Mouse (Mus musculus) forebrain, embryonic 16.5 days (tissue): ENCODE results near the gene Ahdc1. TPM values are rescaled to one million over a fixed set of nuclear protein-coding genes. Genes with fewer than 3 reads are reported as not detected.

Source experiments
- ATAC-seq: fragments of 200-750 bp; cut with Nextera tagmentation; 2 replicates; pipeline ENCODE4 v1.8.0; 2017; ENCODE audit warnings: mild to moderate bottlenecking, moderate library complexity
- H3K27ac ChIP-seq: fragments of 300-500 bp; sonication (generic); 2 replicates; pipeline ENCODE4 v1.5.1; 2014; ENCODE audit warnings: low read length, control low read depth
- H3K27me3 ChIP-seq: fragments of 300-500 bp; sonication (generic); replicated peaks from 2 replicates; pipeline ENCODE4 v1.6.1; 2014; ENCODE audit warnings: low read length; ENCODE audit not compliant: control insufficient read depth, insufficient read depth
- H3K36me3 ChIP-seq: fragments of 300-500 bp; sonication (generic); 2 replicates; pipeline ENCODE4 v1.6.1; 2014; ENCODE audit not compliant: control insufficient read depth, insufficient read depth
- H3K4me1 ChIP-seq: fragments of 300-500 bp; sonication (generic); replicated peaks from 2 replicates; pipeline ENCODE4 v1.6.1; 2014; ENCODE audit warnings: low read length; ENCODE audit not compliant: control insufficient read depth, insufficient read depth
- H3K4me2 ChIP-seq: fragments of 300-500 bp; sonication (generic); 2 replicates; pipeline ENCODE4 v1.6.1; 2014; ENCODE audit warnings: mild to moderate bottlenecking, low read length, control low read depth
- H3K4me3 ChIP-seq: fragments of 300-500 bp; sonication (generic); replicated peaks from 2 replicates; pipeline ENCODE4 v1.5.1; 2014; ENCODE audit warnings: mild to moderate bottlenecking, low read length, control low read depth
- H3K9ac ChIP-seq: fragments of 300-500 bp; sonication (generic); replicated peaks from 2 replicates; pipeline ENCODE4 v1.6.1; 2014; ENCODE audit warnings: low read depth, low read length, control low read depth
- H3K9me3 ChIP-seq: fragments of 300-500 bp; sonication (generic); 2 replicates; pipeline ENCODE4 v1.6.1; 2016; ENCODE audit warnings: low read length; ENCODE audit not compliant: control insufficient read depth
- WGBS: fragments of 180-500 bp; shearing (Covaris S2); extraction: QIAGEN DNeasy Blood & Tissue Kit; methylation state at CpG from one replicate; pipeline ENCODE4 v1.1.7; 2014; 5-methylcytosine and 5-hydroxymethylcytosine counted together
- polyA plus RNA-seq: library from polyadenylated mRNA; unstranded; fragments of >200 nt; fragmentation: Nextera tagmentation; extraction: Ambion mirVana; gene quantifications from 2 replicates; pipeline ENCODE4 v1.2.1, GENCODE M21; 2015

Gene Ahdc1
- polyA plus RNA-seq: 13.0 and 13.7 TPM in 2 replicates

DNA sequence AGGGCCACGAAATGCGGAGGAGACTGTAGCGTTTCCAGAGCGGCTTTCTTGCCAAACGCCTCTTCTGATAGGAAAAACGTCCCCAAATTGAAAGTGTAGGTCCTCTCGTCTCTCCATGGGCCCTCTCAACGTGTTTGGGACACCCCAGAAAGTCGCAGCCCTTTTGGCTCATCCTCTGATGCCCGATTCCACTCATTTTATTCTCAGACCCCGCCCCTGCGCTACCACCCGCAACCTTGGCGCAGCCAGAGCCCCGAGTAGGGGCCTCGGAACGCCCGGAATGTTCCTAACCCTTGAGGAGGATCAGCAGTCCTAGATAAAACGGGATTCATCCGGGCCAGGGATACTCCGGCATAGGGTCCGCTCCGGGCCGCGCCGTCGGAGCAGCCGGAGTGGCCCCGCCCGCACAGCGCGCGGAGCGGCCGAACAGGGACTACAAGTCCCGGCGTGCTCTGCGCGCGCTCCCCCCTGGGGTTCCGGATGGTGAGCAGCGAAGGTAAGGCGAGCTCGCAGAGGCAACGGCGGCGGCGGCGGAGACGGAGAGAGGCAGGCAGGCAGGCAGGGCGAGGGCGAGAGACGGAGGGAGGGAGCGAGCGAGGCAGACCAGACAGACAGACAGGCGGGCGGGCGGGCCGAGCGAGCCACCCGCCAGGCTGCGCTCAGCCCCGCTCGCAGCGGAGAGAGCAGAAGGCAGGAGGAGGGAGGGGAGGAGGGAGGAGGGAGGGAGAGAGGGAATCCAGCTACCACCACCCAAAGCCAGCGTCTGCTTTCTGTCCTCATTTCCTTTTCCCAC, at the start of gene Ahdc1:
Gene Ahdc1, plus strand, starts transcription at position 233 of the 793 bp plus-strand sequence.
- Histone ChIP-seq H3K27me3 (peaks cover 13% of the 10 kb centered on the region), H3K4me1 (peaks cover 40% of the 10 kb centered on the region), H3K36me3 (no peaks in the 10 kb centered on the region), H3K27ac (peak within 1 kb of the TSS; percentile 98), H3K4me2 (peak within 1 kb of the TSS; percentile 76), H3K9me3 (no peaks in the 10 kb centered on the region), H3K4me3 (peak within 1 kb of the TSS; percentile 93), H3K9ac (peak within 1 kb of the TSS; percentile 99)
- peak; percentile 87 for ATAC-seq
- WGBS: under 1% methylated on average over 66 of the region's 66 CpGs

DNA sequence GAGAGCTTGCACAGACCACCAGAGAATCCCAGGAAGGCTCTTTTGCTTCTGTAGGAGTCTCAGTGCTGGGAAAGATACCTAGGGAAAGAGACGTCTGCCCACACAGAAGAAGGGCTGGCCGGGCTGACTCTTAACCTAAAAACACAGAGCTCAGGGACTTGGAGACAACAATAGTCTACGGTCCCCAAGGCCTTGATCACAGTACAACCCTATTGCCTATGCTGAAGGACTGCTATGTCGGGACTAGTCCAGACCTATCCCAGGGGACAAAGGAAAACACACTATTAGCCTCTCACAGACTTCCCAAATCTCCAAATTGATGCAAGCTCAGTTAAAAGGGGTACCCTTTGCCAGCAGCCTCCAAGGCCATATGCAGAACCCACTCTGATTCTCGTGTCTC, 49.2 kb upstream of the Ahdc1 start:
- Histone ChIP-seq H3K9ac (no peak overlapping the region), H3K27ac (no peak overlapping the region), H3K27me3 (no peaks in the 10 kb centered on the region), H3K9me3 (no peaks in the 10 kb centered on the region), H3K4me2 (no peak overlapping the region), H3K4me3 (no peak overlapping the region), H3K4me1 (peaks cover 9% of the 10 kb centered on the region), H3K36me3 (no peaks in the 10 kb centered on the region)
- no peak for ATAC-seq
- WGBS: 78% methylated on average over 5 of the region's 5 CpGs

DNA sequence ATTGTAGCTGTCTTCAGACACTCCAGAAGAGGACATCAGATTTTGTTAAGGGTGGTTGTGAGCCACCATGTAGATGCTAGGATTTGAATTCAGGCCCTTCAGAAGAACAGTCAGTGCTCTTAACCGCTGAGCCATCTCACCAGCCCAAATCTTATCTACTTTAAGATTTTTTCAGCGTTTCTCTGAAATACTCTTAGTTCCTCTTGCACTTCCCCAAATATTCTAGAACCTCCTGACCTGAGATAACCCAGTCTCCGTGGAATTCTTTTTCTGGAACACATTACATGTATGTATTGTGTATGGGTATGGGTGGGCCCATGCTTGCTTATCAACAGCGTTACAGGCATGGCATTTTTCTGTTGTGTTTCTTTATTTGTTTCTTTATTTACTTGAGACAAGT, 48.4 kb upstream of the Ahdc1 start:
- no peaks in the 10 kb centered on the region for H3K27me3 ChIP-seq

DNA sequence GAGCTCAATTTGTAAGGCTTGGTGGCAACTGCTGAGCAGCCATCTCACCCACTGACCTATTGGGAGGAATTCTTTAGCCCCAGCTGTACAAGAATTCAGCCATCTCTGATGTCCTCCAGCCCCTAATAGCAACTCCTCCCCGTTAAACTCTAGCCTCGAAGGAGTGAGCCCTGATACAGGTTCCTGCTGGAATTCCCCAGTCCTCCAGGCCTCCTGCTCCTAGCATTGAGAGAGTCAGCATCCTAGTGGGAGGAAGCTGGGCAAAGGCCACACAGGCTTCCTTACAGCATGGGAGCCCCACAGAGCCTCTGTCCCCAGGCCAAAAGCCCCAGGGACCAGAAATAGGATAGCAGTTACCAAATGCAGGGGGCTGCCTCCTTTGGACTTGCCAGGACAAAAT, 47.6 kb upstream of the Ahdc1 start:
- Histone ChIP-seq H3K4me2 (no peak overlapping the region), H3K4me3 (no peak overlapping the region), H3K27me3 (no peaks in the 10 kb centered on the region), H3K27ac (no peak overlapping the region), H3K9ac (no peak overlapping the region), H3K4me1 (peaks cover 13% of the 10 kb centered on the region), H3K9me3 (no peaks in the 10 kb centered on the region), H3K36me3 (no peaks in the 10 kb centered on the region)
- WGBS: 23% methylated on average over 2 of the region's 2 CpGs
- ATAC-seq: no peak

More for the DNA sequence above, 48.4 kb upstream of the Ahdc1 start:
- no peak overlapping the region for H3K27ac ChIP-seq
- no peak overlapping the region for H3K9ac ChIP-seq
- no peak overlapping the region for H3K4me2 ChIP-seq
- H3K4me1 ChIP-seq: peaks cover 9% of the 10 kb centered on the region
- no peaks in the 10 kb centered on the region for H3K36me3 ChIP-seq
- ATAC-seq: no peak
- no peak overlapping the region for H3K4me3 ChIP-seq
- H3K9me3 ChIP-seq: no peaks in the 10 kb centered on the region
- WGBS: 94% methylated on average over 4 of the region's 4 CpGs

DNA sequence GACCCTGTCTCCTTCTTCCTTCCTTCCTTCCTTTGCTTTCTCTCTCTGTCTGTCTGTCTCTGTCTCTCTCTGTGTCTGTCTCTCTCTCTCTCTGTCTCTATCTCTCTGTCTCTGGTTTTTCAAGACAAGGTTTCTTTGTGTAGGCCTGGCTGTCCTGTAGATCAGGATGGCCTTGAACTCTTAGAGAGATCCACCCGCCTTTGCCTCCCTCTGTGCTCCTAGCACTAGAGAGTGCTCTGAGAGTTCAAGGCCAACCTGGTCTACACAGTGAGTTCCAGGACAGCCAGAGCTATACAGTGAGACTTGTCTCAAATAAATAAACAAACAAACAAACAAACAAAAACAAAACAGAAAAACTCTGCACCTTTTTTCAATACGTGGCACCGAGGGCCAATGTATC, 47.0 kb upstream of the Ahdc1 start:
- H3K27ac ChIP-seq: no peak overlapping the region
- WGBS: 34% methylated on average over 3 of the region's 3 CpGs
- H3K4me3 ChIP-seq: no peak overlapping the region
- no peaks in the 10 kb centered on the region for H3K36me3 ChIP-seq
- H3K4me1 ChIP-seq: peaks cover 7% of the 10 kb centered on the region
- no peak overlapping the region for H3K9ac ChIP-seq
- ATAC-seq: no peak
- H3K4me2 ChIP-seq: no peak overlapping the region
- H3K9me3 ChIP-seq: no peaks in the 10 kb centered on the region
- no peaks in the 10 kb centered on the region for H3K27me3 ChIP-seq

DNA sequence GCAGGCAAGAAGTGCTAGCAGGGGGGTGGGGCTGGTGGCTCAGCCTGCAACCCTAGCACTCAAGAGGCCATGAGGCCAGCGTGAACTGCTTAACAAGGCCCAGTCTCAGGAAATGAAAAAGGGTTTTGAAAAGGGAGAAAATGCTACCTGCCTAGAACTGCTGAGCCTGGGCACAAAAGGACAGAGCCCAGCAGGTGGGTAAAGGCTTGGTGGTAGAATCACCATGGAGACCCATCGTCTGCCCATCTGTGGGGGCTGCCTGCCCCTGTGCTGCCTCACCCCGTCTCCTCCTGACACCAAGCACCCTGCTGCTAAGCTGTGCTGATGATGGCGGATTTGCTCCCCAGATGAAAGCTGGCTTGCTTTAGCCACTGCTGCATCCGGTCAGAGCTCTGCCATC, 46.6 kb upstream of the Ahdc1 start:
- H3K4me2 ChIP-seq: no peak overlapping the region
- 26% methylated on average over 5 of the region's 5 CpGs for WGBS
- H3K9ac ChIP-seq: 0 out of 2 replicates have a peak overlapping the region, but pooled peaks have one; percentile 17
- no peaks in the 10 kb centered on the region for H3K36me3 ChIP-seq
- H3K27ac ChIP-seq: no peak overlapping the region
- H3K27me3 ChIP-seq: no peaks in the 10 kb centered on the region
- no peak overlapping the region for H3K4me3 ChIP-seq
- peaks cover 3% of the 10 kb centered on the region; the same call in 1 of the 2 replicates for H3K4me1 ChIP-seq
- H3K9me3 ChIP-seq: no peaks in the 10 kb centered on the region
- no peak for ATAC-seq

DNA sequence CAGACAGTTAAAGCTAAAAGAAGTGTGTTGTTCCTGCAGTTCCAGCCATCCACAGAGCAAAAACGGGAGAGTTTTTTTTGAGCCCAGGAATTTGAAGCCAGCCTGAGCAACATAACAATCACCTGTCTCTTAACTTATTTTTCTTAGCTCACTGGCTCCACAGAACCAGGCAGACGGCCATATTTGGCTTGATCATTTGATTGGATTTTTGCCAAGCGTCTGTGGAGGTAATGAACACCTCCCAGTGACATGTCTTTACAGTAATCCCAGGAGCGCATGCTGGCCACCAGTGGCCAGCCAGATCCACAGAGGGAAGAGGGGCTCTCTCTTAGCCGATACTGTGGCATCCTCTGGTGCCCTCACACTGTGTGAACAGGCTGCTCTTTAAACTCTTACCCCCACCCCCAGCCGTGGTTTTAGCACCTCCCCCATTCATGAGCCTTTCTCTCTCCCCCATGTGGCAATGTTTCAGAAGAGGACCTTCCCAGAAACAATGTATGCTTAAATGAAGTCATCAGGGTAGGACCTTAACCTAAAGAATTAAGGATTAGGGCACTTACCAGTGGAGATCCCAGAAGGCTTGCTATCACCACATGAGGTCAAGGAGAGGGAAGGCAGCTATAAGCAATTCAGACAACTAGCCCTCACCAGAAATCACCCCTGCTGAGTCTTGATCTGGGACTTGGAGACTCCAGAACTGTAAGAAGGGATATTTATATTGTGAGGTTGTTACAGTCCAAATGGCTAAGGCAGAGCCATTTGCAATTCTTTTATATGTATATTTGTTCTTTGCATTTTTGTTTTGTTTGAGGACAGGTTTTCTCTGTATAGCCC, 42.7 kb upstream of the Ahdc1 start:
- H3K9me3 ChIP-seq: no peaks in the 10 kb centered on the region
- H3K4me3 ChIP-seq: no peak overlapping the region
- H3K27me3 ChIP-seq: no peaks in the 10 kb centered on the region; the same call in 1 of the 2 replicates
- ATAC-seq: no peak
- H3K4me1 ChIP-seq: peaks cover 3% of the 10 kb centered on the region; the same call in 1 of the 2 replicates
- H3K9ac ChIP-seq: no peak overlapping the region
- WGBS: 29% methylated on average over 6 of the region's 6 CpGs
- H3K27ac ChIP-seq: no peak overlapping the region
- H3K36me3 ChIP-seq: no peaks in the 10 kb centered on the region
- H3K4me2 ChIP-seq: no peak overlapping the region

DNA sequence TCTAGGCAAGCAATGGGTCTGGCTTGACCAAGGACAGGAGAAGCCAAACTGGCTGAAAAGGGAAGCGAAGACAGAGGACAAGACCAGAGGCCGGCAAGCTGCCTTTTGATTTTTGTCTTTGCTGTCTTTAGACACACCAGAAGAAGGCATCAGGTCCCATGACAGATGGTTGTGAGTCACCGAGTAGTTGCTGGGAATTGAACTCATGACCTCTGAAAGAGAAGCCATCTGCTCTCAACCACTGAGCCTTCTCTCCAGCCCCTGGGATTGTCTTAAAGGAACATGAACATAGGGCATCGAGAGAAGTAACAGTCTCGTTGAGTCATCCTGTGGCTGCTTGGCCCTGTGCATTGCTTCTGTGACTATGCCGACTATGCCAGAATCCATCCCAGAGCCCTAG, 39.5 kb upstream of the Ahdc1 start:
- H3K36me3 ChIP-seq: no peaks in the 10 kb centered on the region
- 80% methylated on average over 6 of the region's 6 CpGs for WGBS
- ATAC-seq: no peak
- H3K4me3 ChIP-seq: no peak overlapping the region
- H3K9me3 ChIP-seq: no peaks in the 10 kb centered on the region
- no peak overlapping the region for H3K27ac ChIP-seq
- H3K27me3 ChIP-seq: peaks cover 17% of the 10 kb centered on the region
- no peak overlapping the region for H3K4me2 ChIP-seq
- H3K4me1 ChIP-seq: peaks cover 18% of the 10 kb centered on the region
- no peak overlapping the region for H3K9ac ChIP-seq

DNA sequence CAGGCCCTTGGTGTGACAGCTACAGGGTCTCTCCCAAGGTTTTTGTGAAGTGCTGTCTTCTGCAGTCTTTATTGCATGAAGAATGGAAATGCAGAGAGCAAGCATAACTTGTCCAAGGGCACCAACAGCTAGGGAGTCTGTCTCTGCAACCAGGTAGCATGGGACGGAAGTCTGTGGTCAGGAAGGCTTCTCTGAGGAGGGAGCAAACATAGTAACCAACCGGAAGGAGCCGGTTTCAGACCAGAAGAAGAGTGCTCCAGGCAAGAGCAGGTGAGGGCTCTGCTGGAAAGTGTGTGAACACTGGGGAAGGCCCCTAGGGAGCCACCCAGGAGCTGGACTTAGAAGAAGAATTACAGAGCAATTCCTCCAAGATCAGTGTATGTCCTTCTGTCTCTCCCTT, 39.0 kb upstream of the Ahdc1 start:
- no peak for ATAC-seq
- Histone ChIP-seq H3K27ac (no peak overlapping the region), H3K4me1 (peaks cover 18% of the 10 kb centered on the region), H3K36me3 (no peaks in the 10 kb centered on the region), H3K4me3 (no peak overlapping the region), H3K27me3 (peaks cover 20% of the 10 kb centered on the region), H3K4me2 (no peak overlapping the region), H3K9me3 (no peaks in the 10 kb centered on the region), H3K9ac (no peak overlapping the region)
- WGBS: 70% methylated on average over 3 of the region's 3 CpGs
